Mouse (Mus musculus) cerebellum, adult 11 months (tissue): Measurements from ENCODE around the gene Ptpn21.

Source experiments
- DNase-seq: peaks from one replicate; pipeline ENCODE4 v3.0.0; 2022

Ptpn21 gene

DNA sequence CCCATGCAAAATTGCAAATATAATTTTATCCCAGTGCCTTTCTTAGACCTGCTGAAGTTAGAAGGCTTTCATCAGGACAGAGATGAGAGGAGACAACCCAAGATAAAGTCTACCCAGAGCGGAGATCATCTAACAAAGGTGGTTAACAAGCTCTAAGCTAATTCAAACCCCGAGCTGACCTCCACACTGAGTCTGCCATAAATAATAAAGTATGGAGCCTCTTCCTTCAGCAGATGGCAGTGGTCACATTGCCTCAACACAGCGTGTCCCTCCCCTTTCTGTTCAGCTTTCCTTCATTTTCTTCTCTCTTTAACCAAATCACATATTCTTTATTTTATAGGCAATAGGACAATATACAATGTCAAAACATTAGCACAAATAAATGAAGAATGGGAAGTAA lies 16.2 kb downstream of the Ptpn21 start:
- DNase-seq: no peak

DNA sequence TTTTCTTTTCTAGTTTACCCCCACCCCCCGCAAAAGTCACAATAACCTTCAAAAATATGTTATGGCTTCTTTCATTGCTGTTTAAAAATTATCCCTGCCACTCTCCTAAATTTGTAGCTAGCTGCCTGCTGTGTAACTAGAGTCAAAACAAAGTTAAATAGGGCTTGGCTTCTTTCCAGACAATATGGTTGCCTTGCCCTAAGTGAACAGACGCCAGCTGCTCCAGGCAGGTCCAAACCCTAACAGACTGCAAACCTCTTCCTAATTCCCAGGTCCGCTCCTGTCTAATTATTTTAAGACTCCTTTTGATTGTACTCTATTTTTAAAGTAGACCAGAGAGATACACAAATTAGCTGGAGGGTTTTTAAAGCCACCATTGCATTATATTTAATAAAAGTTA lies 16.6 kb downstream of the Ptpn21 start:
- peak; percentile 43 for DNase-seq

DNA sequence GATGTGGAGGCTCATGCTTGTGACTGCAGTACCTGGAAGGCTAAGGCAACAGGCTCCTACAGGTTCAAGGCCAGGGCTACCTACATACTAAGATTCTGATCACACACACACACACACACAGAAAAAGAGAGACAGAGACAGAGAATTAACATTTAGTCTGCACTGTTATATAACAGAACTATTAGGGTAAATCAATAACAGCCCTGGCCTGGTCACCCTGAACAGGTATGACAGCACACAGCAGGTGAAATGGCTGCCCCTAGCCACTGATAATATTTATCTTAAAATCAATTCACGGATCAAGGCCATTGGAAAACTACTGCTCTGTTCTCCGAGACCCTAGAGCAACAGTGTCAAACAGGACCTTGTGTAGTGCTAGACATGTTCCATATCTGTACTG lies 21.1 kb downstream of the Ptpn21 start:
- no peak for DNase-seq

GRCm38 (mm10) chr12:98714757-98715156 lies 22.4 kb downstream of the Ptpn21 start:
- no peak for DNase-seq

GRCm38 (mm10) chr12:98713621-98714103 lies 23.5 kb downstream of the Ptpn21 start:
- DNase-seq: no peak

- no peak for DNase-seq
These were observed 24.4 kb downstream of the Ptpn21 start for GRCm38 (mm10) chr12:98712819-98713218.

DNA sequence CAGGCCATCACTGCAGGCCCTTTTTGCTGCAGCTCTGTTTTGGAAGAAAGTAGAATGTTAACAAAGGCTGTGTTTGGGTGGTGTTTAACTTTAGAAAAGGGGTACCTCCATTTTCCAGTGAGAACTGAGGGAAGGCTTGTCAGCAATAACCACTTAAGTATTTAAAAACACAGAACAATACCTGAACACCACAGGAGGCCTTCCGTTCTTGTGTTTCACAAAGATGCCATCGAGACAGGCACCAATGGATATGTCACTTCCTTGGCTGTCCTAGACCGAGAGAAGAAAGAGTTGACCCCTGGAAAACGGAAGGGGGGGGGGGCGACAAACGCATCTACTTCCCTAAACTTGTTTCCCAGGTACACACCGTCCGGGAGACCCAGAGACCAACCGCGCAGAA lies 33.2 kb downstream of the Ptpn21 start:
- no peak for DNase-seq

DNA sequence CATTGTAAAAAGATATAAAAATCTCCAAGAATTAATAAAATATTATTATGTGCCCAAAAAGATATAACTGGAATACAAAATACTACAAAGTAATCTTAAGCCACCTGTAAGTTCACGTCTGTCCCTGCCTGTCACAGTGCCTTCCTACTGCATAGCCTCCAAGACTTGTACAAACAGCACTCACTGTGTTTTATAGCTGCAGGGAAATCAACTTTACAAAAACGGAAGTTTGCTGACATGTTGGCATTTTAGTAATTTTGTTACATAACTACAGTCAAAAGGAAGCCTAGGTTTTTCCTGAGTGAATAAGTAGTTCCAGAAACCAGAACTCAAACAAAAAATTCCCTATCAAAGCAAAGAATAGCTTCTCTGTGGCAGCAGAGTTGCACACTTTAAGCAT lies 33.7 kb downstream of the Ptpn21 start:
- DNase-seq: no peak

DNA sequence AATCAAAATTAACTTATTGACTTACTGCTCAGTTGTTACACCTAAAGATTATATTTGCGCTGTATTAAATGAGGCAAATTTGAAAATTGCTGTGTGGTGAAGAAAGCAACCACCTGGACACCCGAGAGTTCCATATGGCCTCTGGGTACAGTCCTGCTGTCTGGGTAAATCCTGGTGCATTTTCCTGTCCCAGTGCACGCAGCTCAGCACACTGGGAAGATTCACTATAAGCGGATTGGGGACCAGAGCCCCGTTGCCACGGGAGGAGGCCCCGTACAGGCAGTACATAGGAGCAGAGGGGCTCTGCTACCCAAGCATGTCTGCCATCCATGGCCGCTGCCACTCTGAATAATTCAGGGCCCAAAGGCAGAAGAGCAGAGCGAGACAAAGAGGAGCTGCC lies 35.6 kb downstream of the Ptpn21 start:
- DNase-seq: peak; percentile 46

- no peak for DNase-seq
These were observed 40.0 kb downstream of the Ptpn21 start for GRCm38 (mm10) chr12:98697202-98697601.

- no peak for DNase-seq
These were observed 47.0 kb downstream of the Ptpn21 start for GRCm38 (mm10) chr12:98690230-98690629.

DNA sequence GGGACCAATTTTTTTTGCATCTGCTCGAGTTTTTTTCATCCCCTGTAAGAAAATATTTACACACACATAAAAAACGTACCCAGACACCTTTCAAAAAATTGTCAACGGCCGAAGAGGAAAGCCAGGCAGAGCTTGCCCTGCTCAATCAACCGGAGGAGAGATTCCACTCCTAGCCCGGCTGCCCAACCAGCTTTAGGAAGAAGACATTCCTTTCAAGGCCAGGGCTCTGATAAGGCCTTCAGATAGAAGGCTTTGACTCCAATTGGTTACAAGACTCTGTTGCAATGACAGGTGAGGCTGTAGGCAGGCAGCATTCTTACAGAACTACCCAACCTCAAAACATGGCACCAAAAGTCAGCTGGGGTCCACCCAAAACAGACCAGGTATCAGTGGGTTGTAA lies 53.6 kb downstream of the Ptpn21 start:
- no peak for DNase-seq

DNA sequence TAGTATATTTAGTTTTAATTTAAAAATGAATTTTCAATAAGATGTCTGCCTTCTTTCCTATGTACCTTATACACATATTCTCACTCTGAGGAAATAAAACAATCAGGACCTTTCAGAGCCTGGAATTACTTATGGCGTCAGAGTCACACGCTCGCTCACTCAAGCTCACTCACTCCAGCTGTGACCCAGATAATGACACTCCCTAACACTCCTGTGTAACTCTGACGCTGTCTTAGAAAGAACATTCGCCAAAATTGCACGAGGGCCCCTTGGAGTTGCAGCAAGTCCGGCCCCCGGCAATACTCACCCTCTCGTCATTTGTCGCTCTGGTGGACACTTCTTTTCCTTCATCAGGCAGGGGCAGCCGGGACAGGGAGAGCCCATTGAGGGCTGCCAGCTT lies 54.0 kb downstream of the Ptpn21 start:
- DNase-seq: no peak

DNA sequence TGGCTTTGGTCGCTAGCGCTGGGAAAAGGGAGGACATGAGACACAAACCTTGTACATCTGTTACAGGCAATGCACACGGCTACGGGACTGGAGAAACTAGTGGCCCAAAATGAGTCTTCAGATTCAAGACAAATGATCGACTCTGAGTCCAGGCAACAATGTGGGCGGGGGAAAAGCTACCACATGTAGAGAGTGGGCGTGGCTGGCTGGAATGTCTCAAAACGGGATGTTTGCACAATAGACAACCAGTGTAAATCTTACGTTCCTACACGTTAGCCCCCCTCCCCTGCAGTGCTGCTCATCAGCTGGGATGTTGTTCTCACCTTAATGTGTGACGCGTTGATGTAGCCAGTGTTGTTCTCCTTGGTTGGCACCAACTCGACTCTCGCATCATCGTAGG lies 55.0 kb downstream of the Ptpn21 start:
- no peak for DNase-seq

- no peak for DNase-seq
These were observed 57.3 kb downstream of the Ptpn21 start for GRCm38 (mm10) chr12:98679906-98680305.

GRCm38 (mm10) chr12:98677336-98677735 lies 59.9 kb downstream of the Ptpn21 start:
- no peak for DNase-seq

GRCm38 (mm10) chr12:98676861-98677260 lies 60.3 kb downstream of the Ptpn21 start:
- no peak for DNase-seq

DNA sequence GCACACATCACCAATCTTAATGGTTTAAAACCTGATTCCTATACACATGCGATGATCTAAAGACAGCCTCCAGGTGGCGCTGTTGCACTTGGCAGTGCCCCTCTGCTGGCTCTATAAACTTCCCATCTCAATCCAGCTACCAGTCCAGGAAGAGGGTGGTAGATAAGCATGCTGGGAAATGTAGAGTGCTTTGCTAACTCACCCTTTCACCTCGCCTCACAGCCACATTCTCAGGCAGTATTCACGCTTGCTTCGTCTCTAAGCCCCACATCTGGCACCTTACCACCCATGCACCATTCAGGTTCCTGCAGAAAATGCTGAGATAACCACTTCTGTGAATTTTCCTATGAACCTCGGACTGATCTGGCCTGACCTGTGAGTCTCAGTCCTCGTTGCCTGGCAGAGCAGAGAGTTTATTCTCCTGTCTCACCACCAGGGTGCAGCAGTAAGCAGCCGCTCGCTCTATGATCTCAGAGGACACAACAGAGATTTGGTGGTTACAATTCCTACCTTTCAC lies 62.5 kb downstream of the Ptpn21 start:
- peak; percentile 72 for DNase-seq

- DNase-seq: no peak
These were observed 63.3 kb downstream of the Ptpn21 start for GRCm38 (mm10) chr12:98673879-98674278.

- DNase-seq: no peak
These were observed 66.8 kb downstream of the Ptpn21 start for GRCm38 (mm10) chr12:98670429-98670828.

DNA sequence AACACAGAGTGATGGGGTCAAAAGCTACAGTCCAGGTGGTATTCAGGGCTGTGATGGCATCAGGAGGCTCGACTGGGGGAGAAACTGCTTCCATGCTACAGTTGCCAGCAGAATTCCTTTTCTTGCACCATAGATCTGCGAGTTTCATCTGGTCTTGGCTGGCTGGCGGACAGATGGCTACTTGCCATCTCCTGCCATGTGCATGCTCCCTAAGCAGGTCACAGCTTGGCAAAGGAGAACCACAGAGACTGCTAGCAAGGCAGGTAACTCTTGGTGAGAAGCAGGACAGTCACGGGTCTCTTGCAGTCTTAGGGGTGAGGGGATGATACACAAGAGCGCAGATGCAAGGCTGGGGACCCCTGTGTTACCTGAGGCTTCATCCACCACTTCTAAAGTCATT lies 67.3 kb downstream of the Ptpn21 start:
- DNase-seq: peak; percentile 85

DNA sequence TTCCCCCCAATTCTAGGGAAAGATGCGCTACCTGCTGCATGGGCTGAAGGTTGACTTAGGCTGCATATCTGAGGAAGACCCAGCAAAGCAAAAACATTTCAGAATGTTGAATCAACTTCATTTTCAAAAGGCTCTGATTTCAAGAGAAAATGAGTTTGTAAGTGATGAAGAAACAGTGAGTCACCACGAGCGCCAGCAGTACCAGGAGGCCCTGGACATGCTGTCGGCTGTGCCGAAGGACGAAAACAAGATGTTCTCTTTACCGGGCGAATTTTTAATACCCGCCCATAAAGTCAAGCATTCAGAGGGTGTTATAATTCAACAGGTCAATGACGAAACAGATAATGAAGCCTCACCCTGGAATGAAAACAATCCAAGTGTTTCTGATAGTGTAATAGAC lies 68.1 kb downstream of the Ptpn21 start:
- no peak for DNase-seq

DNA sequence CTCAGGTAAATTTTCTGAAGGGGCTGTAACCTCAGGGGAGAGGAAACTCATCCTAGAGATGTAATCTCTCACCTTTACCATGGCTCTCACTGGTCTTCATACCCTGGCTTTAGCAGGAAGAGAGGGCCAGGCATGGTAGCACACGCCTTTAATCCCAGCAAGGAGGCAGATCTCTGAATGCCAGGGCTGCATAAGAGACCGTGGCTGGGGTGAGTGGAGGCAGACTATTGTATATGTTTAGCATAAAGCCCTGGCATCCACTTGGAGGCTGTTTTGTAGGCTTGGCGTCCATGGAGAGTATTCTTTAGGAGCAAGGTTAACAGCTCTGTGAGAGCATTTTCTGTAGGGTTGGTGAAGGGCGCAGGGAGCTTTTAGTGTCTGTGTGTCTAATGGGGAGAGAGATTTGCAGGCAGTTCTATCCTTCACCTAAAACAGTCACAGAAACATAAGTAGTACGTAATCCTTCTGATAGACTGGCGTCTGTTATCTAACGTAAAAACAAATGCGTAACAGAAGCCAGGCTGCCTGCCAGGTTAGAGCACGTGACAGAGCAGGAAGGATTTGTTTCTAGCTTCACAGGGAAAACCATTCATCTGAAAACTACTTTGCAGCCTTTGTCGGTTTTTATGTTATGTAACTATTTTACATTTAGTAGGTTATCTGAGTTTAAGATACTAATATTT lies 68.9 kb downstream of the Ptpn21 start:
- DNase-seq: peak; percentile 39

- DNase-seq: no peak
These were observed 74.6 kb downstream of the Ptpn21 start for GRCm38 (mm10) chr12:98662617-98663016.

- DNase-seq: no peak
These were observed 80.3 kb downstream of the Ptpn21 start for GRCm38 (mm10) chr12:98656873-98657272.
